Mouse (Mus musculus): Measurements from ENCODE around the gene Nhlh1.
A peak's percentile ranks its signal among the peaks of the same experiment; 100 is the strongest.

The Nhlh1 gene

DNA sequence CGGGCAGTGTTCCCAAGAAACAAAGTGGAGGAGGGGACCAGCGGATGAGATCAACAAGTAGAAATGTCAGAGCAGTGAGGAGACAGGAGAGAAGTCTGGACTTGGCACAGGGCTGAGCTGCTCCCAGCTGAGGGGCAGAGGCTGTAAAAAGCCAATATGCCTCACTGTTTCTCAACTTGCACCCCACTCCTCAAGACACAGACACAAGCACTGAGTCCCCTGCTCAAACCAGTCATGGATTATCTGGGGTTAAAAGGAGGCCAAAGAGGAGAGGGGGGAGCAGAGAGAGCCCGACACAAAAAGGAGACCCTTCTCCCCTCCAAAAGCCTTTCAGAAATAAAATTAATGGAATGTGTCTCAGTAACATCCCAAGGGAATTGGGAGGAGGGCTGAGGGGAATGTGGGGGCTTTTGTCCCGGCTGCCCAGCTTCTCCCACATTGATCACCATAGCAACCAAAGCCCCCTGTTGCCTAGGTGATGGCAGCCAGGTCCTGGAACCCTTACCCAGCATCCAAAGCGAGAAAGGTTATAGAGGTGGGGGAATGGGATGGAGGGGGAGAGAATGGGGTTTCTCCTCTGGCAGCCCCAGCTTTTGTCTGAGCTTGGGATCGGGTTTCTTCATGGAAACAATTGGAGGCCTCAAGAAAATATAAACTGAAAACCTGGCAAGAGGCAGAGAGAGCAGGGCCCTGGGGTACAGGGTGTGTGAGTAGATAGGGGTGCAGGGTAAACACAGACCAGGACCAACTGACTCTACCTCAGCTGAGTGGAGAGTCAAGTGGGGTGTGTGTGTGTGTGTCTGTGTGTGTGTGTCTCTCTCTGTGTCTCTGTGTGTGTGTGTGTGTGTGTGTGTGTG is 40.5 kb downstream of the Nhlh1 start:
- DNase-seq (ENCODE audit: low spot score): no peak

- DNase-seq (ENCODE audit: low spot score): no peak
These were observed 41.3 kb downstream of the Nhlh1 start for GRCm38 (mm10) chr1:172016031-172016430.

GRCm38 (mm10) chr1:172015312-172015939 is 41.9 kb downstream of the Nhlh1 start:
- peak; percentile 43 for DNase-seq (ENCODE audit: low spot score)

DNA sequence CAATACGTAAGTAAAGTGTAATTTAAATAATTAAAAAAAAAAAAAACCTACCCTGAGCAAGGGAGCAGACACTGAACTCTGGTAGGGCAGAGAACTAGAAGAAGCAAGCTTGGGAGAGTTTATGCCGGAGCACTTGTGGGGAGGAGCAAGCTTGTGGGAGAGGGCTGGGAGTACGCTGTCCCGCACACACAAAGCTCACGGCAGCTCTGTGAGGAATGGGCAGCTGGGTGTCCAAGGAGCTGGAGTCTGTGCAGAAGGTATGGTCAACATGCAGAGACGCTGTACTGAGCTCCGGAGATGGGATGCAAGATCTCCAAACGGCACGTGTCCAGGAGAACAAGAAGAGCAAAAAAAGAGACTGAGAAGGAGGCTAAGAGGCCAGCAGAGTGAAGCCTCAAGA is 42.6 kb downstream of the Nhlh1 start:
- DNase-seq (ENCODE audit: low spot score): no peak

DNA sequence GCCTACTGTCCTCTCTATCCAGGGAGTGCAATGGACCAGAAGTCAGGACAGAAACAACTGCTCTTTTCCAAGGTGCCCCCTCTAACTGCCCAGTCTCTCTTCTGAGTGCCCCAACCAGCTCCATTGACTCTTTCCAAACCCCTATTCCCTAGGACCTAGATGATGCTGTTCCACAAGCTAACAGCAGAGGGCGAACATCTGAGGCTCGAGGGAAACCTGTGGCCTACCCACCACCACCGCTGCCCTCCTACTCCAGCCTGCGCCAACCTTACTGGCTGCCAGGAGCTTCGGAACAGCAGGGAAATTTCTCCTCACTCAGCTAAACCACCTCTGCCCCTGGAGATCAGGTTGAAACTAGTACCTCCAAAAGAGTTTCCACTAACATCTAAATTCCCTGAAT is 45.3 kb downstream of the Nhlh1 start:
- peak; percentile 47 for DNase-seq (ENCODE audit: low spot score)

GRCm38 (mm10) chr1:172010042-172010824 is 47.1 kb downstream of the Nhlh1 start:
- no peak for DNase-seq (ENCODE audit: low spot score)

- DNase-seq (ENCODE audit: low spot score): no peak
These were observed 48.0 kb downstream of the Nhlh1 start for GRCm38 (mm10) chr1:172009406-172009805.

- DNase-seq (ENCODE audit: low spot score): no peak
These were observed 49.0 kb downstream of the Nhlh1 start for GRCm38 (mm10) chr1:172008351-172008750.

DNA sequence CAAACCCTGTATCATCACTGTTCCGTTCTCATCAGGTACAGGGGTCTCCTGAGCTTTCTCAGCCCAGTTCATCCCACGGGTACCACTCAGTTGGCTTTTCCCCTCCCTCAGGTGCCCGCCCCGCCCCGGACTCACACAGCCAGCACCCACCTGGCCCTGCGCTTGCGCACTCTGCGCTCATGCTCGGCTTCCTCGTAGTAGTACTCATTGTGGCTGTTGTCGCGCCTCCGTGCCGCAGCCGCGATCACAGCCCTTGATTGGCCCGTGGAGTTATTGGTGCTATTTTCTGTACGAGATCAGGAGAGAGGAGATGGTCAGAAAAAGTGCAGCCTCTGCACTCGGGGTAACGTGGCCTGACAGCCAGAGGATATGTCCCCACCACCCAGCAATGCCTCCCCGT is 49.6 kb downstream of the Nhlh1 start:
- no peak for DNase-seq (ENCODE audit: low spot score)
